In genomic region chr9:106576112-106576511, GRCm38 (mm10) we compare ENCODE assay signal across 18 mouse cellular contexts. TPM values are rescaled to one million over a fixed set of nuclear protein-coding genes. Genes with fewer than 3 reads are reported as not detected.
"Had no signal": no experiment of that assay in that cellular context is flagged by ENCODE, and none has a peak within 500 bp of the region (broad histone marks: within the 10 kb centered on the region; RNA-seq: fewer than 3 reads in every experiment).

No protein-coding gene starts in this region.

- DNase-seq: retina, postnatal 1 day; right cerebral cortex, adult 18-20 months; right cerebral cortex, postnatal 14 days; right cerebral cortex, postnatal 25 days; right cerebral cortex, postnatal 4 days; spleen, adult 18-20 months; thymus, adult 18-20 months; thymus, adult 2 months; thymus, postnatal 14 days; thymus, postnatal 25 days; thymus, postnatal 36 days; thymus, postnatal 4 days had no signal

- H3K4me3 ChIP-seq: neural tube, embryonic 12.5 days; neural tube, embryonic 13.5 days; neural tube, embryonic 15.5 days; stomach, embryonic 15.5 days had no signal

- H3K27ac ChIP-seq: neural tube, embryonic 12.5 days; neural tube, embryonic 13.5 days; neural tube, embryonic 15.5 days; stomach, embryonic 15.5 days; stomach, postnatal 0 days had no signal

RNA-seq across cellular contexts. Expression of gene Iqcf4, which starts 5.3 kb away (rescaled TPM):
- total RNA-seq: neutrophil, adult 5-6 weeks had no signal

RNA-seq across cellular contexts. Expression of gene Iqcf3, which starts 14.7 kb away (rescaled TPM):
- total RNA-seq: neutrophil, adult 5-6 weeks had no signal

RNA-seq across cellular contexts. Expression of gene Iqcf6, which starts 50.3 kb away (rescaled TPM):
- total RNA-seq: neutrophil, adult 5-6 weeks had no signal
